Mouse (Mus musculus) lung, adult 2 months (tissue): Measurements from ENCODE around the gene Frrs1l.

Experiments used
- CTCF ChIP-seq: fragments of 200-500 bp; IDR thresholded peaks from 2 replicates; pipeline ENCODE4 v1.5.1; 2011; ENCODE audit warnings: mild to moderate bottlenecking, low read length, control low read depth; ENCODE audit not compliant: insufficient read depth
- POLR2A ChIP-seq: fragments of 200-500 bp; IDR thresholded peaks from 2 replicates; pipeline ENCODE4 v1.6.1; 2011; ENCODE audit warnings: low read depth, mild to moderate bottlenecking, control low read depth, low read length, borderline replicate concordance; ENCODE audit errors: extremely low read depth

- TF ChIP-seq POLR2A (no peak), CTCF (no peak)
Measured at GRCm38 (mm10) chr4:57003886-57004285, 13.7 kb upstream of the Frrs1l start.
